Mouse (Mus musculus) kidney, adult 2 months (tissue): ENCODE measurements around the gene Bckdha. TPM values are rescaled to one million over a fixed set of nuclear protein-coding genes. Genes with fewer than 3 reads are reported as not detected.

Source experiments
- DNase-seq: peaks from one replicate; pipeline ENCODE4 v3.0.0; 2021
- H3K27ac ChIP-seq: fragments of 200-500 bp; 2 replicates; pipeline ENCODE4 v1.5.1; 2012; ENCODE audit warnings: low read depth, low read length, control low read depth, inconsistent platforms; ENCODE audit not compliant: insufficient read depth
- H3K27me3 ChIP-seq: fragments of 200-500 bp; replicated peaks from 2 replicates; pipeline ENCODE4 v1.6.1; 2012; ENCODE audit warnings: mild to moderate bottlenecking, moderate library complexity, low read length, inconsistent platforms; ENCODE audit not compliant: control insufficient read depth, insufficient read depth
- H3K36me3 ChIP-seq: fragments of 200-500 bp; 2 replicates; pipeline ENCODE4 v1.6.1; 2012; ENCODE audit warnings: mild to moderate bottlenecking, moderate library complexity, low read length, inconsistent platforms; ENCODE audit not compliant: control insufficient read depth, insufficient read depth
- H3K4me1 ChIP-seq: fragments of 200-500 bp; 2 replicates; pipeline ENCODE4 v1.6.1; 2011; ENCODE audit warnings: low read length; ENCODE audit not compliant: control insufficient read depth, insufficient read depth
- H3K4me3 ChIP-seq: fragments of 200-500 bp; 2 replicates; pipeline ENCODE4 v1.5.1; 2011; ENCODE audit warnings: mild to moderate bottlenecking, low read depth, low read length, control low read depth; ENCODE audit not compliant: insufficient read depth
- CTCF ChIP-seq: fragments of 200-500 bp; conservative IDR thresholded peaks from 2 replicates; pipeline ENCODE4 v1.5.1; 2011; ENCODE audit warnings: low read depth, mild to moderate bottlenecking, control low read depth, low read length, moderate library complexity, mixed read lengths; ENCODE audit not compliant: insufficient read depth, insufficient read length
- POLR2A ChIP-seq: fragments of 200-500 bp; IDR thresholded peaks from one replicate; pipeline ENCODE4 v1.6.1; 2011; ENCODE audit warnings: low read depth, low read length, control low read depth
- WGBS: fragments of 180-500 bp; shearing (Covaris S2); methylation state at CpG from one replicate; pipeline ENCODE4 v1.1.7; 2018; 5-methylcytosine and 5-hydroxymethylcytosine counted together
- polyA plus RNA-seq: library from polyadenylated mRNA; depleted of rRNA; stranded (reverse); fragments of >200 nt; gene quantifications from 2 replicates; pipeline ENCODE4 v1.2.3, GENCODE M21; 2012

Bckdha gene
- polyA plus RNA-seq, 1 experiment: 675 TPM

- WGBS: under 1% methylated on average over 47 of the region's 47 CpGs
- H3K27ac ChIP-seq: peak overlapping the region; percentile 51; the same call in 1 of the 2 replicates
- H3K27me3 ChIP-seq: no peaks in the 10 kb centered on the region
Observed at GRCm38 (mm10) chr7:25687811-25688401, 29.1 kb upstream of the Bckdha start.

GRCm38 (mm10) chr7:25686680-25687531 lies 28.1 kb upstream of the Bckdha start, which contains the start of gene Tgfb1:
Gene Tgfb1 (plus strand): TSS chr7:25687002.
- Histone ChIP-seq H3K4me3 (peak within 1 kb of the TSS; percentile 84), H3K4me1 (peaks cover 7% of the 10 kb centered on the region; the same call in 1 of the 2 replicates), H3K27ac (peak within 1 kb of the TSS; percentile 51), H3K36me3 (no peaks in the 10 kb centered on the region), H3K27me3 (no peaks in the 10 kb centered on the region)
- under 1% methylated on average over 51 of the region's 69 CpGs for WGBS
- DNase-seq: peak; percentile 83
- TF ChIP-seq POLR2A: no peak
- peak; percentile 50 for TF ChIP-seq CTCF

More at GRCm38 (mm10) chr7:25687811-25688401, 29.1 kb upstream of the Bckdha start:
- no peaks in the 10 kb centered on the region for H3K36me3 ChIP-seq
- peak overlapping the region; percentile 84 for H3K4me3 ChIP-seq
- TF ChIP-seq POLR2A: no peak
- TF ChIP-seq CTCF: no peak
- DNase-seq: peak; percentile 51
- H3K4me1 ChIP-seq: peaks cover 7% of the 10 kb centered on the region; the same call in 1 of the 2 replicates

GRCm38 (mm10) chr7:25685926-25686470 lies 27.2 kb upstream of the Bckdha start:
- no peaks in the 10 kb centered on the region for H3K27me3 ChIP-seq
- peak overlapping the region; percentile 84; the same call in 1 of the 2 replicates for H3K4me3 ChIP-seq
- H3K4me1 ChIP-seq: peaks cover 12% of the 10 kb centered on the region; the same call in 1 of the 2 replicates
- TF ChIP-seq POLR2A (no peak), CTCF (no peak)
- no peaks in the 10 kb centered on the region for H3K36me3 ChIP-seq
- no peak for DNase-seq
- 75% methylated on average over 21 of the region's 21 CpGs for WGBS
- H3K27ac ChIP-seq: no peak overlapping the region

DNA sequence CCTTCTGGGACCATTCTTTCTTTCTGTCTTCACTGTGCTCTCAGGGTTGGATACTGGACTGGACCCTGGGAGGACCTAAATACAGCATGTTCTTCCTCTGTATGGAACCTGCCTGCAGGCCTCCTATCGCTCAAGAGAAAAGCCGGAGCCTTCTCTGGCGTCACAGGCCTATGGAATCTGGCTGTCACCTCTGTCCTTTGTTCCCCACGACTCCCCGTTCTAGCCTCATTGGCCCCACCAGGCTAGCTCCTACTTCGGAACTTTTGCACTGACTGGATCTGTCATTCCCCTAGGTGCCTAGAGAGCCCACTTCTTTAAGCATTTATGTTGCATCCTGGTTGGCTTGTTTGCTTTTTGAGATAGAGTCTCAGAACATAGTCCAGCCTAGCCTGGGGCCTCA lies 25.9 kb upstream of the Bckdha start:
- no peaks in the 10 kb centered on the region for H3K27me3 ChIP-seq
- H3K27ac ChIP-seq: no peak overlapping the region
- H3K4me3 ChIP-seq: no peak overlapping the region
- H3K36me3 ChIP-seq: no peaks in the 10 kb centered on the region
- WGBS: 91% methylated on average over 6 of the region's 6 CpGs
- H3K4me1 ChIP-seq: peaks cover 12% of the 10 kb centered on the region; the same call in 1 of the 2 replicates
- no peak for TF ChIP-seq POLR2A
- TF ChIP-seq CTCF: no peak
- DNase-seq: no peak

DNA sequence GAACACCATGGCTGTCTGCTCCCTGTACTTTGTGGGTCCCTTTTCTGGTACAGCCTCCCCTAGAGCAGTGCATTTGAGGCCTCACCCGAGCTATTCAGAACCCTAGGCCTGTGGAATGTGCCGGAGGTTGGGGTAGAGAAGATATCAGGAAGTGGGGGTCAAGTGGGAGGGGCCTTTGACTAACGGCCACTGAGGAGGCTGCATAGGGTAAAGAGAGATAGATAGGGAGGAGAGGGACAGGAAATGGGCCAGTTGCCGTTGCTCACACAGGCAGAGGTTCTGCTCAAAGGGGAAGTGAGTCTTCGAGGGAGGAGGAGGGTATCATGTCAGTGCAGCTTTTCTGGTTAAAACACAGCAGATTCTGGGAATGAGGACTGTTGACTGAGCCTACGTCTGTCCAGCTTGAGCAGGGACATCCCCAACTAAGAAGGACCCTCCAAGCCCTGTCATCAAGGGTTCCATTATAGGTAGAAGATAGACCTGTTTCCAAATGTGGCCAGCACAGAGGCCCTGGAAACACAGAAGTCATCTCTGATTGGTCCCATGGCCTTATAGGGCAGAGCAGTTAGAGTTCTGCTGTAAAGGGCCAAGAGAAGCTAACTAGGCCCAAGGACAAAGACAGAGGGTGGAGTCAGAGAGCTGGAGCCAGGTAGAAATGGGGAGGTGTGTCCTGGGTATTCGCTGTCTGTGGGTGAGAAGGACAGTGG lies 24.8 kb upstream of the Bckdha start:
- TF ChIP-seq POLR2A: no peak
- no peak for TF ChIP-seq CTCF
- no peaks in the 10 kb centered on the region for H3K36me3 ChIP-seq
- H3K27ac ChIP-seq: peak overlapping the region; percentile 32; the same call in 1 of the 2 replicates
- no peak overlapping the region for H3K4me3 ChIP-seq
- H3K27me3 ChIP-seq: no peaks in the 10 kb centered on the region
- 65% methylated on average over 7 of the region's 7 CpGs for WGBS
- H3K4me1 ChIP-seq: peaks cover 12% of the 10 kb centered on the region; the same call in 1 of the 2 replicates
- DNase-seq: peak; percentile 56

- Histone ChIP-seq H3K27me3 (no peaks in the 10 kb centered on the region), H3K36me3 (no peaks in the 10 kb centered on the region), H3K27ac (no peak overlapping the region), H3K4me1 (peaks cover 12% of the 10 kb centered on the region; the same call in 1 of the 2 replicates), H3K4me3 (no peak overlapping the region)
- 47% methylated on average over 15 of the region's 15 CpGs for WGBS
- no peak for TF ChIP-seq POLR2A
- TF ChIP-seq CTCF: no peak
- DNase-seq: no peak
Observed at GRCm38 (mm10) chr7:25681341-25682231, 22.8 kb upstream of the Bckdha start.
